Mouse (Mus musculus) forebrain, postnatal 0 days (tissue): Measurements from ENCODE around the gene Flywch2. TPM values are rescaled to one million over a fixed set of nuclear protein-coding genes. Genes with fewer than 3 reads are reported as not detected.

Experiments
- ATAC-seq: fragments of 200-750 bp; cut with Nextera tagmentation; 2 replicates; pipeline ENCODE4 v1.8.0; 2017; ENCODE audit warnings: mild to moderate bottlenecking, moderate library complexity
- DNase-seq: peaks from one replicate; pipeline ENCODE4 v3.0.0-alpha.2; 2015
- H3K27ac ChIP-seq: fragments of 300-500 bp; sonication (generic); 2 replicates; pipeline ENCODE4 v1.5.1; 2014; ENCODE audit warnings: low read depth, mild to moderate bottlenecking, antibody characterized with exemption, low read length, moderate library complexity, mixed read lengths
- H3K27me3 ChIP-seq: fragments of 300-500 bp; sonication (generic); 2 replicates; pipeline ENCODE4 v1.6.1; 2014; ENCODE audit warnings: mild to moderate bottlenecking, low read length, mixed read lengths; ENCODE audit not compliant: insufficient read depth
- H3K36me3 ChIP-seq: fragments of 300-500 bp; sonication (generic); 2 replicates; pipeline ENCODE4 v1.6.1; 2014; ENCODE audit warnings: mild to moderate bottlenecking, moderate library complexity; ENCODE audit not compliant: insufficient read depth
- H3K4me1 ChIP-seq: fragments of 300-500 bp; sonication (generic); 2 replicates; pipeline ENCODE4 v1.6.1; 2014; ENCODE audit warnings: antibody characterized with exemption; ENCODE audit not compliant: insufficient read depth
- H3K4me2 ChIP-seq: fragments of 300-500 bp; sonication (generic); 2 replicates; pipeline ENCODE4 v1.6.1; 2014; ENCODE audit warnings: low read depth, mild to moderate bottlenecking, moderate library complexity
- H3K4me3 ChIP-seq: fragments of 300-500 bp; sonication (generic); 2 replicates; pipeline ENCODE4 v1.5.1; 2014; ENCODE audit warnings: low read depth, low read length, mixed read lengths
- H3K9ac ChIP-seq: fragments of 300-500 bp; sonication (generic); 2 replicates; pipeline ENCODE4 v1.6.1; 2014; ENCODE audit warnings: mild to moderate bottlenecking
- H3K9me3 ChIP-seq: fragments of 300-500 bp; sonication (generic); 2 replicates; pipeline ENCODE4 v1.6.1; 2016; ENCODE audit warnings: low read length
- CTCF ChIP-seq: sonication (generic); IDR thresholded peaks from 2 replicates; pipeline ENCODE4 v1.5.1; 2016; ENCODE audit warnings: antibody characterized with exemption, control low read depth, low read depth
- WGBS: fragments of 180-500 bp; shearing (Covaris S2); extraction: QIAGEN DNeasy Blood & Tissue Kit; methylation state at CpG from one replicate; pipeline ENCODE4 v1.1.7; 2014; 5-methylcytosine and 5-hydroxymethylcytosine counted together
- polyA plus RNA-seq: library from polyadenylated mRNA; unstranded; fragments of >200 nt; fragmentation: Nextera tagmentation; extraction: Ambion mirVana; gene quantifications from 2 replicates; pipeline ENCODE4 v1.2.1, GENCODE M21; 2015
- total RNA-seq: library from RNA; depleted of rRNA; stranded (reverse); fragments of >200 nt; gene quantifications from 2 replicates; pipeline ENCODE4 v1.2.3, GENCODE M21; 2014

The Flywch2 gene
- total and polyA plus RNA-seq, 2 experiments from 2014 or later = 55.0 to 77.4 TPM

- H3K27me3 ChIP-seq = peaks cover 27% of the 10 kb centered on the region
- no peak overlapping the region for H3K9ac ChIP-seq
- H3K9me3 ChIP-seq = no peaks in the 10 kb centered on the region
- H3K36me3 ChIP-seq = peaks cover 27% of the 10 kb centered on the region
- WGBS = 42% methylated on average over 10 of the region's 10 CpGs
- DNase-seq (peak; percentile 63), ATAC-seq (no peak)
- TF ChIP-seq CTCF = peak; percentile 73
- peaks cover 9% of the 10 kb centered on the region for H3K4me1 ChIP-seq
- no peak overlapping the region for H3K27ac ChIP-seq
- no peak overlapping the region for H3K4me2 ChIP-seq
- H3K4me3 ChIP-seq = no peak overlapping the region
Observed at GRCm38 (mm10) chr17:23748631-23749391, 37.1 kb downstream of the Flywch2 start.

DNA sequence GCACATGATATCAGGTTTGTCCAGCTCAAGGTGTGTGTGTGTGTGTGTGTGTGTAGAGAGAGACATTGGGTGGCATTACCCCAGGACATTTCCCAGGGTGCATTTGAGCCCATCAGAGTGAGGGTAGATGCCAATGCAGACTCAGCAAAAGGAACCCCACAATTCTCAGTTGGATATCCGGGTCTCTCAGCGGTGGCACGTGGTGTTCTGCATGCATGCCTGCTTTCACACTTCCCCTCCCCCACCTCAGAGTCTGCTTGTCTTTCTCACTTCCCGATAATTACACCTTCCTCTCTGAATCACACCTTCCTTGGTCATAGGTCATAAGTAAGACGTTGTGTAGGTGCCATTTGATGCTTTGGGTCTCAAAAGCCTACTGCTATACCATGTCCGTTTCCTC, 37.9 kb downstream of the Flywch2 start:
- TF ChIP-seq CTCF = no peak
- no peak for DNase-seq

GRCm38 (mm10) chr17:23747471-23747870, 38.4 kb downstream of the Flywch2 start:
- Histone ChIP-seq H3K9me3 (no peaks in the 10 kb centered on the region), H3K27me3 (peaks cover 39% of the 10 kb centered on the region), H3K9ac (no peak overlapping the region), H3K4me3 (no peak overlapping the region), H3K4me1 (peaks cover 9% of the 10 kb centered on the region), H3K27ac (no peak overlapping the region), H3K4me2 (no peak overlapping the region), H3K36me3 (peaks cover 13% of the 10 kb centered on the region)
- ATAC-seq = no peak
- 86% methylated on average over 3 of the region's 3 CpGs for WGBS
- no peak for TF ChIP-seq CTCF
- no peak for DNase-seq

More for the DNA sequence above, 37.9 kb downstream of the Flywch2 start:
- H3K36me3 ChIP-seq = peaks cover 19% of the 10 kb centered on the region
- H3K4me3 ChIP-seq = no peak overlapping the region
- no peak for ATAC-seq
- H3K4me1 ChIP-seq = peaks cover 9% of the 10 kb centered on the region
- no peak overlapping the region for H3K27ac ChIP-seq
- no peak overlapping the region for H3K9ac ChIP-seq
- WGBS = 48% methylated on average over 6 of the region's 6 CpGs
- no peaks in the 10 kb centered on the region for H3K9me3 ChIP-seq
- H3K4me2 ChIP-seq = no peak overlapping the region
- H3K27me3 ChIP-seq = peaks cover 34% of the 10 kb centered on the region

DNA sequence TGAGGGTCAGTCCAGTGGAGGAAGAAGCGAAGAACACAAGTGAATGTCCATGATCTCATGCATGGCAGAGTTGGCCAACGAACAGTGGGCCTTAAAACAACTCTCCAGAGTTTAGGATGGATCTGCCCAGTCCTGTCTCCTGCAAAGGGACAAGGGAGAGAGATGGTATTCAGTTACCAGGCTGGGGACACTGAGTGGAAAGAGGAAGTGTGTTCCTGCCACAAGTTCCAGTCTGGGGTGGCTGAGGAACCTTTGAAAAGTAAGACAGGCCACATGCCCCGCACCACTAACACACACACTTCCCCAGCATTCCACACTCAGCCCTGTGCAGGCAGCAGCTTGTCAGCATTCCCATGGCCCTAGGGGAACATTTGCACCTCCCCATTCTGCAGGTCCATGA, 39.1 kb downstream of the Flywch2 start:
- H3K27me3 ChIP-seq = peaks cover 46% of the 10 kb centered on the region
- H3K36me3 ChIP-seq = peaks cover 6% of the 10 kb centered on the region; the same call in 1 of the 2 replicates
- H3K27ac ChIP-seq = no peak overlapping the region
- no peak overlapping the region for H3K4me3 ChIP-seq
- TF ChIP-seq CTCF = no peak
- no peak overlapping the region for H3K4me2 ChIP-seq
- peaks cover 9% of the 10 kb centered on the region for H3K4me1 ChIP-seq
- ATAC-seq (no peak), DNase-seq (no peak)
- no peak overlapping the region for H3K9ac ChIP-seq
- WGBS = 85% methylated on average over 3 of the region's 3 CpGs
- H3K9me3 ChIP-seq = no peaks in the 10 kb centered on the region

- H3K27ac ChIP-seq = no peak overlapping the region
- H3K36me3 ChIP-seq = 0 out of 2 replicates have a peak, but pooled peaks cover 2% of the 10 kb centered on the region
- 5% methylated on average over 12 of the region's 12 CpGs for WGBS
- H3K4me1 ChIP-seq = peaks cover 9% of the 10 kb centered on the region
- peaks cover 51% of the 10 kb centered on the region for H3K27me3 ChIP-seq
- TF ChIP-seq CTCF = peak; percentile 48; the same call in 1 of the 2 replicates
- DNase-seq (peak; percentile 20), ATAC-seq (no peak)
- no peaks in the 10 kb centered on the region for H3K9me3 ChIP-seq
- H3K4me2 ChIP-seq = peak overlapping the region; percentile 89
- peak overlapping the region; percentile 44 for H3K4me3 ChIP-seq
- 0 out of 2 replicates have a peak overlapping the region, but pooled peaks have one; percentile 52 for H3K9ac ChIP-seq
Observed at GRCm38 (mm10) chr17:23746311-23746710, 39.6 kb downstream of the Flywch2 start.

GRCm38 (mm10) chr17:23745301-23746251, 40.3 kb downstream of the Flywch2 start, which contains the start of gene Kremen2:
Gene Kremen2, minus strand, starts transcription at chr17:23745833.
- Histone ChIP-seq H3K9me3 (no peaks in the 10 kb centered on the region), H3K4me3 (peak within 1 kb of the TSS; percentile 44), H3K4me2 (peak within 1 kb of the TSS; percentile 89), H3K36me3 (no peaks in the 10 kb centered on the region), H3K27me3 (peaks cover 52% of the 10 kb centered on the region), H3K27ac (no peak within 1 kb of the TSS), H3K9ac (peak within 1 kb of the TSS; percentile 52; the same call in 1 of the 2 replicates), H3K4me1 (peaks cover 9% of the 10 kb centered on the region)
- no peak for TF ChIP-seq CTCF
- peak; percentile 59 for DNase-seq
- WGBS = 1% methylated on average over 43 of the region's 45 CpGs
- ATAC-seq = peak; percentile 7; the same call in 1 of the 2 replicates
